Mouse (Mus musculus): ENCODE data around the gene Olfr251.
"Not testable (repeated sequence)": the region's sequence is repeated elsewhere in the genome, so short reads cannot be mapped to it uniquely, and the experiment has no call there.

The Olfr251 gene

DNA sequence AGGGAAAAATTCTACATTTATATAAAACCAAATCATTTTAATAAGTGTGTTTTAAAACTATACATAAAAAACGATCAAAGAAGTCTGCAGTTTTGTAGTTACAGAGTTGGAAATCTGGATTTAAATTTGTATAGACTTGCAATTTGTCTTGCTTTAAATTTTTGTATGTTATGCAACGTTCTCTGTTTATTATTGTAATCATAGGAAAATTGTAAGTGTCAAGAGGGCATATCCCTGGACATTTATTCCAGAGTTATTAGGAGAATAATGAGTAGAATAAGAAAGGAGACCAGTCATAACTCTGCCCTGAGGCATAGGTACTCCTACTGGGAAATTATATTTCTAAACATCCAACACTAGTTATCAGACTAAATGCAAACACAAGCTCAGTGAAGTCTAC is at the start of gene Olfr251:
Gene Olfr251 (plus strand): TSS at position 301 of the 400 bp plus-strand sequence.
- DNase-seq (ENCODE audit: low read depth, low spot score): no peak

DNA sequence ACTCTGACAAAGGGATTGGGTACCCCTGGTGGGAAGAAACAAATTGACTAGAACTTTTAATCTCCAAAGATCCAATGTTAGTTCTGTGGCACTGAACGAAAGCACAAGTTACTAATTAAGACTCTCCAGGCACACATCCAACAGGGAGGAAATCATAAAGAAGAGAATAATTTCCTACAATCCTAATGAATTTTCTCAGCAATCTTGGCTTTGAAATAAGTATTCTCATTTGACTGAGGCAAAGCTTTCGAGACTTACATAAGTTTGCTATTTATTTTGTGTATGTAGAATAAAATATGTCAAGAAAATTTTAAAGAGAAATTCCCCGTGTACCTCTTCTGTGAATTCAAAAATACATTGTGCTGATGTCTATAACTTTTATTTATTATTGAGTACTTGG is 48.1 kb upstream of the Olfr251 start, which contains the start of gene Olfr25:
Gene Olfr25 (plus strand): TSS at position 301 of the 400 bp plus-strand sequence.
- DNase-seq (ENCODE audit: low read depth, low spot score): no peak

DNA sequence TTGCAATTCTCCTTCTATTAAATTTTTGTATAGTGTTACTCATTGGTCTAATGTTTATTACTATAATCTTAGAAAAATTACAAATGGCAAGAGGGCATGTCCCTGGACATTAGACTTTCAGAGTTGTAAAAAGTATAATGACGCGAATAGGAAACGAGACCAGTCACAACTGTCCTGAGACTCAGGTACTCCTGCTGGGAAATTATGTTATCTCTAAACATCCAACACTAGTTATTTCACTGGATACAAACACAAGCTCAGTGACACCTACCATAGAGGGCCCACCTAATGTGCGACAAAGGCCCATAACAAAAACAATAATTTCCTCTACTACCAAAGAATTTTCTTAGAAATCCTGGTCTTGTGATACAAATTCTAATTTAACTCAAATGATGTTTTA is 28.8 kb upstream of the Olfr251 start, which contains the start of gene Olfr898:
Gene Olfr898 (plus strand): TSS at position 301 of the 400 bp plus-strand sequence.
- no peak for DNase-seq (ENCODE audit: low read depth, low spot score)

DNA sequence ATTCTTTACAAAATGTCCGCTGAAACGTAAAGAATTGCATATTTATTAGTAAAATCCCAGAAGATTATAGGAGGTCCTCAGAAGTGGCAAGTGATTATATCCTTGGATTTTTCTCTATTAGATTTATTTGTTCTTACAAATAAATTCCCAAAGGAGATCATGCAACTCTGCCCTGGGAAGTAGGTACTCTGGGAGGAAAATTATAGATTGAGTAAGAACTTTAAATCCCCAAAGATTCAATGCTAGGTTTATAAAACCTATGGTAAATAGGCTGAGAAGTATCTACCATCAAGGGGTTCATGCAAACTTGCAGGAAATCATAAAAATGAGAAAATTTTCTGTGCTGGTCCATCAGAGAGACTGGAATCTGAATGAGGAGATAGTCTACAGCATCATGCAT is 10.3 kb upstream of the Olfr251 start, which contains the start of gene Olfr250:
Gene Olfr250 (plus strand): TSS at position 301 of the 400 bp plus-strand sequence.
- no peak for DNase-seq (ENCODE audit: low read depth, low spot score)

DNA sequence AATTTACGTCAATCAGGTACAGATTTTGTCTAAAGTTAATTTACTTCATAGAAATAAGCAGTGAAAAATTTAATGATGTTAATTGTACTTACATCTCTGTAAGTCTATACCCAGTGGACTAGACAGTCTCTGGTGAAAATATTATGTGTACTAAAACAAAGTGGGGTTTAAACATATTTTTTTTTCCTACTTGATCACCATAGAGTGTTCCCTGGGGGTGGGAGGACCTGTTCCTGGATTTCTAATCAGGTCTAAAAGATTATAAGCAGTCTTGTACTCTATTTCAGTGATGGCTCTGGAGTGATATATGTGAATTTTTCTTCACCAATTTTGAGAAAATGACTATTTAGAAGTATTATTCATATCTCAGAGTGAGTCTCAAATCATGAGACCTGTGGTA is 24.5 kb downstream of the Olfr251 start, which contains the start of gene Olfr147:
Gene Olfr147 (plus strand): TSS at position 301 of the 400 bp plus-strand sequence.
- DNase-seq (ENCODE audit: low read depth, low spot score): no peak

DNA sequence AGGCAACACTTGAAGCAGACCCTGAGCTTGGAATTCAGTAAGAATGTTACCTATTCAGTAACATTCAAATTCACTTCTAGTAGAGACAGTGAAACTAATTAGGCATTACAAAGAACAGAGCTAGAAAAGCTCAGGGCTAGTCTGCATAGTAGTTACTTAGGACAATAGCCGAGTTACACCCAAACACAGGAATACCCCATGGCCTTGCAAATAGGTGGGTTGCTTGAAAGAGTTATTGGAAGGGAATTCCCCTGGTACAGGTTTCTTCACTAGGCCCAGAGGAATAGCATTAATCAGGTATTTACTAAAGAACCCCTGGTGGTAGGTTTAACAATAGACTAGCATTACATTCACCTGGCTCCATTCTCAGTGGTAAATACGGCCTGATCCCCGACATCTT is 30.6 kb downstream of the Olfr251 start:
- not testable (repeated sequence) for DNase-seq (ENCODE audit: low read depth, low spot score)

DNA sequence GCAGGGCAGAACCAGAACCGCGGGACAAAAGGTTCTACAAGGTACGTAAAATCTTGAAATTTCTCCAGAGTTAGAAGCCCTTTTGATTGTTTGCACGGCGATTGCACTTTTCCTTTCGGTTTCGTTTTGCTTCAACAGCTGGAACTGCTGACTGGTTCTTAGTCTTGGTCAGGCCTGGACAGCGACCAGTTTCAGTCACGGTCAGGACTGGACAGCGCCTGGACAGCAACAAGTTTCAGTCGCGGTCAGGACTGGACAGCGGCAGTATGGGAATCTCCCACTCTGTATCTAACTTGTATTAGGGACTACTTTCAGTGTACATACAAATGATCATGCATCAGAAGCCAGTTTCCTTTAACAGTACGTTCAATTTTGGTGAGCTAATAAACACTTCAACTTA is 36.6 kb downstream of the Olfr251 start:
- not testable (repeated sequence) for DNase-seq (ENCODE audit: low read depth, low spot score)

DNA sequence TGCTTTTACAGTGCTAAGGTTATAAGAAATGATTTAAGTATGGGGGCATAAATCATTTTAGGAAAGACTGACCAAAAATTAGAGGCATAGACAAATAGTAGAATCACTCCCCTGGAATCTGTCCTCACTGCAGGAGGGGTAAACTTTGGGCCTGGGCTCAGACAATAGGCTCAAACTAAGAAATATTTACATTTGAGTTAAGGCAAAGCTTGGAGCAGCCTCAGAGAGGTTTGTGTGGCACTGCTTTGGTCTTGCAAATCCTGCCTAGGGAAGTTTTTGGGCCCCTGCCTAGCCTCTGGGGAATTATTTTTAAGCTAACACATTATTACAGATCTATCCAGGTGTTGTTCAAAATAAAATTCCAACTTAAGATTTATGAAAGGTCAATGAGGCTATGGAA is 46.9 kb downstream of the Olfr251 start:
- no peak for DNase-seq (ENCODE audit: low read depth, low spot score)

DNA sequence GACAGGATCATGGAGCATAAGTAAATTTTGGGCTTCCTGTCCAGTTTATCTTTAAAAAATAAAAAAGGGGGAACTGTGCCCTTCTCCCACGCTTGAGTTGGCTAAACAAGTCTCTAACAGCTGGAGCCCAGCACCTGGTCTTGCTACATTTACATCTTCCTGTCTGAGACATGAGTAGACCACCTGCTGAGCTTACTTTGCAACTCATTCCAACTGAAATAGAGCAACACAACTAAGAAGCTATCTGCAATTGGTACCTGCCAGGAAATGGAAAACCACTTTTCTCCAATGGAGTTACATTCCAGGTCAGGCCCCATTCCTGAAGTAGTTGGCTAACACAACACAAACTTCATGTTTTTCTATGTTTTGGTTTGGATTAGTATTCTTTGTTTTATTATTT is 50.1 kb downstream of the Olfr251 start:
- DNase-seq (ENCODE audit: low read depth, low spot score): no peak

DNA sequence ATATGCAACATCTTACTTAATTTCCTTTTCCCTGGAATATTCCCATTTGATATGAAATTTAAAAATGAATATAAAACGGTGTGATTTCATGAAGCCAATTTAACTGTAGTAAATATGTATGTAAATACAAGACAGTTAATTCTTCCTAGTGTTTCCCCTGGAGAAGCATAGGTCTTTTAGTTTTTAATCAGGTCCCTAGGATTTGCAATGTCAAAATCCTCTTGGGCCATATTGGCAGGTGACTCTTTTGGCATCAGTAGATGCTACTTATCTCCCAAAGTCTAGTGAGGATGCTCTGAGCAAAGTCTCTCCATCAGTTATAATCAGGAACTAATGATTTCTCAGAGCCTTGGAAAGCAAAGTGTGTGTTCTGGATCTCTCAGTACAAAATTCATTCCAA is 52.3 kb downstream of the Olfr251 start, which contains the start of gene Olfr901:
Gene Olfr901 (plus strand): TSS at position 301 of the 400 bp plus-strand sequence.
- no peak for DNase-seq (ENCODE audit: low read depth, low spot score)
